Mouse (Mus musculus) ES-Bruce4 (cell line): Measurements from ENCODE around the gene Itga9.

Source experiments
- CTCF ChIP-seq: IDR thresholded peaks from one replicate; pipeline ENCODE4 v1.8.1; 2011; ENCODE audit warnings: low read depth, low read length
- EP300 ChIP-seq: IDR thresholded peaks from 2 replicates; pipeline ENCODE4 v1.6.1; 2011; ENCODE audit warnings: low read depth, low read length; ENCODE audit not compliant: insufficient read depth
- POLR2A ChIP-seq: IDR thresholded peaks from one replicate; pipeline ENCODE4 v1.8.1; 2011; ENCODE audit warnings: low read length; ENCODE audit not compliant: insufficient read depth

GRCm38 (mm10) chr9:118818508-118818907 is 212.0 kb downstream of the Itga9 start:
- no peak for TF ChIP-seq POLR2A
- TF ChIP-seq CTCF, result no peak
- TF ChIP-seq EP300, result peak; percentile 74
